Mouse (Mus musculus) limb, embryonic 10.5 days (tissue): Measurements from ENCODE around the gene Sde2. TPM values are rescaled to one million over a fixed set of nuclear protein-coding genes. Genes with fewer than 3 reads are reported as not detected.
A peak's percentile ranks its signal among the peaks of the same experiment; 100 is the strongest.

Source experiments
- DNase-seq: peaks from one replicate; pipeline ENCODE4 v3.0.0-alpha.2; 2017; ENCODE audit warnings: low spot score
- H3K27ac ChIP-seq: fragments of 300-500 bp; sonication (generic); 2 replicates; pipeline ENCODE4 v1.5.1; 2016; ENCODE audit warnings: mild to moderate bottlenecking
- H3K27me3 ChIP-seq: fragments of 300-500 bp; sonication (generic); 2 replicates; pipeline ENCODE4 v1.6.1; 2016; ENCODE audit warnings: low read depth, mild to moderate bottlenecking; ENCODE audit not compliant: poor library complexity, severe bottlenecking
- H3K36me3 ChIP-seq: fragments of 300-500 bp; sonication (generic); 2 replicates; pipeline ENCODE4 v1.6.1; 2016; ENCODE audit warnings: mild to moderate bottlenecking, moderate library complexity
- H3K4me1 ChIP-seq: fragments of 300-500 bp; sonication (generic); 2 replicates; pipeline ENCODE4 v1.6.1; 2016
- H3K4me3 ChIP-seq: fragments of 300-500 bp; sonication (generic); 2 replicates; pipeline ENCODE4 v1.5.1; 2016; ENCODE audit warnings: mild to moderate bottlenecking, moderate library complexity
- H3K9me3 ChIP-seq: fragments of 300-500 bp; sonication (generic); replicated peaks from 2 replicates; pipeline ENCODE4 v1.6.1; 2016; ENCODE audit warnings: mild to moderate bottlenecking
- WGBS: fragments of 180-500 bp; shearing (Covaris S2); methylation state at CpG from one replicate; pipeline ENCODE4 v1.1.7; 2016; 5-methylcytosine and 5-hydroxymethylcytosine counted together
- polyA plus RNA-seq: library from polyadenylated mRNA; unstranded; fragments of >200 nt; fragmentation: Nextera tagmentation; extraction: Ambion mirVana; gene quantifications from 2 replicates; pipeline ENCODE4 v1.2.1, GENCODE M21; 2016

Gene Sde2
- 46.7 and 50.8 TPM in 2 replicates for polyA plus RNA-seq

- Histone ChIP-seq H3K27ac (peak within 1 kb of the TSS; percentile 97), H3K27me3 (no peaks in the 10 kb centered on the region), H3K9me3 (no peaks in the 10 kb centered on the region), H3K36me3 (peaks cover 9% of the 10 kb centered on the region), H3K4me1 (peaks cover 50% of the 10 kb centered on the region), H3K4me3 (peak within 1 kb of the TSS; percentile 85)
- WGBS, result under 1% methylated on average over 77 of the region's 77 CpGs
- peak; percentile 100 for DNase-seq
Measured at GRCm38 (mm10) chr1:180850316-180851270, at the start of gene Sde2. TSS of gene Sde2 (plus strand) at chr1:180851127.

DNA sequence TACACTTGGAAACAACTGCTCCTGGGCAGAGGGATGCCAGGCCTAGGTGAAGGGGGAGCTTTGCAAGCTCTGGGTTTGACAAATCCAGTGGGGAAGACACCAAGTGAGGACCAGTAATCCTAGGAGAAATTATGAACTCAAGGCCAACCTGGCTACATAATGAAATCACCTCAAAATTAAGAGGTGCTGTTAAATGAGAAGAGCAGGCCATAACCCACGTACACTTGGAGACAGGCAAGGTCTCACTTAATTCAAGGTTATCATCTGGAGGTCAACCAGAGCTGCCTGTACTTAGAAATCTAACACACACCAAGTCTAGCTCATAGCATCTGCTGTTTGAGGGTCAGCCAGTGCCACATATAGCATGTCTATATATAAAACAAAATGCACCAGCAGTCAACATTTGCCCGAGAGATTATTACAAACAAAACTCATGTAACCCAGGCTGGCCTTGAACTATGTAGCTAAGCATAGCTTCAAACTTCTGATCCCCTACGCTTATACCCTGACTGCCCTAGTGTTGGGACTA is 49.4 kb upstream of the Sde2 start:
- Histone ChIP-seq H3K4me3 (no peak overlapping the region), H3K27ac (no peak overlapping the region), H3K9me3 (no peaks in the 10 kb centered on the region), H3K4me1 (no peaks in the 10 kb centered on the region), H3K27me3 (no peaks in the 10 kb centered on the region), H3K36me3 (peaks cover 64% of the 10 kb centered on the region)
- WGBS, result 86% methylated on average over 3 of the region's 3 CpGs
- no peak for DNase-seq

DNA sequence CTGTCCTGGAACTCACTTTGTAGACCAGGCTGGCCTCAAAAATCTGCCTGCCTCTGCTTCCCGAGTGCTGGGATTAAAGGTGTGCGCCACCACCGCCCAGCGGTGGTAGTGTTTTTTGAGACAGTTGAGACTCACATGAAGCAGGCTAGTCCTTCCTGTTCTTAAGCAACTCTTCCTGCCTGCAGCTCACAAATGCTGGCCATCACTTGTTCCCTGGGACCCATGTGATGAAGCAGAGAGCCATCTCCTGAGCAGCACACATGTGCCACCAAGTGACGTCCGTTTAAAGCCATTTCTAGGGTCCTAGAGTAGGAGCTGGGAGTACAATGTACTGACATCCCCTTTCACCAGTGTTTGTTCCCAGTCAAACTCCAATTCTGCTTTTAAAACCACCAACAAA is 47.0 kb upstream of the Sde2 start:
- no peak for DNase-seq
- no peak overlapping the region for H3K27ac ChIP-seq
- H3K4me1 ChIP-seq, result no peaks in the 10 kb centered on the region
- H3K9me3 ChIP-seq, result no peaks in the 10 kb centered on the region
- no peak overlapping the region for H3K4me3 ChIP-seq
- 95% methylated on average over 6 of the region's 6 CpGs for WGBS
- H3K27me3 ChIP-seq, result no peaks in the 10 kb centered on the region
- H3K36me3 ChIP-seq, result peaks cover 88% of the 10 kb centered on the region

GRCm38 (mm10) chr1:180808831-180809230 is 42.1 kb upstream of the Sde2 start:
- no peak overlapping the region for H3K4me3 ChIP-seq
- no peaks in the 10 kb centered on the region for H3K9me3 ChIP-seq
- no peak overlapping the region for H3K27ac ChIP-seq
- no peak for DNase-seq
- peaks cover 8% of the 10 kb centered on the region for H3K4me1 ChIP-seq
- WGBS, result 95% methylated on average over 5 of the region's 5 CpGs
- H3K27me3 ChIP-seq, result no peaks in the 10 kb centered on the region
- H3K36me3 ChIP-seq, result peaks cover 78% of the 10 kb centered on the region

GRCm38 (mm10) chr1:180810976-180811375 is 40.0 kb upstream of the Sde2 start:
- DNase-seq, result no peak
- Histone ChIP-seq H3K27me3 (no peaks in the 10 kb centered on the region), H3K4me1 (peaks cover 21% of the 10 kb centered on the region), H3K36me3 (peaks cover 56% of the 10 kb centered on the region), H3K4me3 (peak overlapping the region; percentile 96), H3K27ac (no peak overlapping the region), H3K9me3 (no peaks in the 10 kb centered on the region)
- WGBS, result 88% methylated on average over 7 of the region's 7 CpGs

GRCm38 (mm10) chr1:180811596-180812462 is 39.1 kb upstream of the Sde2 start:
- no peak for DNase-seq
- H3K9me3 ChIP-seq, result no peaks in the 10 kb centered on the region
- H3K4me3 ChIP-seq, result peak overlapping the region; percentile 96
- peak overlapping the region; percentile 100 for H3K27ac ChIP-seq
- H3K36me3 ChIP-seq, result peaks cover 48% of the 10 kb centered on the region
- no peaks in the 10 kb centered on the region for H3K27me3 ChIP-seq
- WGBS, result 8% methylated on average over 27 of the region's 27 CpGs
- peaks cover 21% of the 10 kb centered on the region for H3K4me1 ChIP-seq

- Histone ChIP-seq H3K4me3 (peak overlapping the region; percentile 96), H3K27me3 (no peaks in the 10 kb centered on the region), H3K4me1 (peaks cover 21% of the 10 kb centered on the region), H3K27ac (peak overlapping the region; percentile 100), H3K9me3 (no peaks in the 10 kb centered on the region), H3K36me3 (peaks cover 39% of the 10 kb centered on the region)
- under 1% methylated on average over 71 of the region's 71 CpGs for WGBS
- DNase-seq, result peak; percentile 77
Measured at GRCm38 (mm10) chr1:180812463-180813408, 38.2 kb upstream of the Sde2 start.

GRCm38 (mm10) chr1:180813409-180813884 is 37.5 kb upstream of the Sde2 start:
- Histone ChIP-seq H3K4me1 (peaks cover 21% of the 10 kb centered on the region), H3K27ac (peak overlapping the region; percentile 100), H3K27me3 (no peaks in the 10 kb centered on the region), H3K36me3 (peaks cover 39% of the 10 kb centered on the region), H3K4me3 (peak overlapping the region; percentile 96), H3K9me3 (no peaks in the 10 kb centered on the region)
- DNase-seq, result peak; percentile 99
- WGBS, result 1% methylated on average over 53 of the region's 65 CpGs

DNA sequence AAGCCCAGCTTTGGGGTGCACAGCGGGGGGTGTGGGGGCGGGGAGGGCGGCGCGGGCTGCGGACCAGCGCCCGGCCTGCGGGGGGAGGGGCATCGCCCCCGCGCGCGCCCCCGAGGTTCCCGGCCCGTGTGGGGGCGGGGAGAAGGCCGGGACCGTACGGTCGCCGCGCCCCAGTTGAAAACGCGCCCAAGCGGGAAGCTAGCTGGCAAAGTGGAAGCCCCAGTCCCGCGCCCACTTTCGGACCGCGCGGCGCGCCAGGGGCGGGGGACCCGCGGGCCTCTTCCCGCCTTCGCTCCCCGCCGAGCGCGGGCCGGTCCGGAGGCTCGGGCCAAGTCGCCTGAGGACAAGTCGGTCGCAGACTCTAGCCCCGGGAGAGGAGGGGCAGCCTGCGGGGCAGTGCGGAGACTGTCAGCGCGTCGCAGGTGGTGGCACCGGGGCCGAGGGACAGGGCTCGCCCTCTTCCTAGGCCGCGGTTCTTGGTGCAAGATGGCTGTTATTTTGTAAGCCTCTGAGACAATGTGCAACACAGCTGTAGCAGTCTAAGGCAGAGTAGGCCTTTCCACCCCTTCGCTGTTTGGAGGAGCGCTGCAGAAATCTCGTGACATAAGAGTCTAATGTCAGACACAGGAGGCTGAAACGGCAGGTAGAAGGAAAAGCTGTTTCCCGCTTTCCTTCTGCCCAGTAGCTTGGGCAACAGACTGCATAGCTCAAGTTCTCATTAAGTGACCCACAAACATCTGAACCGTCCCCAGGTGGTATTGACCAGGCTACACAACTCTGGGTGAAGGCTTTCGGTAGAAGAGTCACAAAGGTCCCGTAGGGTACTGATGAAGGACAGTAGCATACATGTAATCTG is 36.8 kb upstream of the Sde2 start, which contains the start of gene H3f3a:
H3f3a (minus strand) TSS at position 59 of the 856 bp plus-strand sequence.
- H3K4me3 ChIP-seq, result peak within 1 kb of the TSS; percentile 96
- DNase-seq, result no peak
- peaks cover 21% of the 10 kb centered on the region for H3K4me1 ChIP-seq
- 2% methylated on average over 69 of the region's 69 CpGs for WGBS
- no peaks in the 10 kb centered on the region for H3K27me3 ChIP-seq
- peaks cover 32% of the 10 kb centered on the region for H3K36me3 ChIP-seq
- no peaks in the 10 kb centered on the region for H3K9me3 ChIP-seq
- H3K27ac ChIP-seq, result peak within 1 kb of the TSS; percentile 100

DNA sequence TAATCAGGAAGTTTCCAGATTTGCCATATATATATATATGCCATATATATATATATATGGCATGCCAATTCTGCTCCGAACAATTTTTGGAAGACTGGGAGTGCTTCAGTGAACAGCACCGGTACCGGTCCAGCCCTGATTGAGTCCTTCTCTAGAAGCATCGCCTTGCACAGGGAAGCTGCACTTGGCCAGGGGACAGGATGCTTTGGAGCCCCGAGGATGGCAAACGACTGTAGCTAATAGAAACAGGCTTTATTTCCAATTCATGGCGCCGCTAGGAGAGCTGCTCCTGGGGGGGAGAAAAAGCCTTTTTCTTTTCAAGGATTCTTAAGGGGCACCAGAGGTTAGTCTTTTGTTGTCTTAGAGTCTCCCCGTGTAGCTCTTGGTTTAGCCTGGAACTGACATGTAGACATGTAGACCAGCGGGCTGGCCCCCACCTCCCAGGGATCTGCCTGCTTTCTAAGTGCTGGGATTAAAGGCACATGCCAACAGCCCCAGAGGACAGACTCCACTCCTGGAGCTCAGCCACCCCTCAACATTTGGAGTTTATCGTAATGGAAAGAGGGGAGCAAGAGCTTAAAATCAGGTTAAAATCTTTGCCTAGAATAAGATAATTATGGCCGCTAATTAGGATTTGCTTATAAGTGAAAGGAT is 35.4 kb upstream of the Sde2 start:
- no peak overlapping the region for H3K4me3 ChIP-seq
- 75% methylated on average over 12 of the region's 12 CpGs for WGBS
- H3K9me3 ChIP-seq, result no peaks in the 10 kb centered on the region
- no peak overlapping the region for H3K27ac ChIP-seq
- peaks cover 18% of the 10 kb centered on the region for H3K36me3 ChIP-seq
- H3K27me3 ChIP-seq, result no peaks in the 10 kb centered on the region
- H3K4me1 ChIP-seq, result peaks cover 18% of the 10 kb centered on the region
- DNase-seq, result no peak

- Histone ChIP-seq H3K9me3 (no peaks in the 10 kb centered on the region), H3K27ac (no peak overlapping the region), H3K4me1 (peaks cover 14% of the 10 kb centered on the region), H3K27me3 (no peaks in the 10 kb centered on the region), H3K36me3 (0 out of 2 replicates have a peak, but pooled peaks cover 7% of the 10 kb centered on the region), H3K4me3 (no peak overlapping the region)
- 69% methylated on average over 2 of the region's 2 CpGs for WGBS
- no peak for DNase-seq
Measured at GRCm38 (mm10) chr1:180818000-180818399, 32.9 kb upstream of the Sde2 start.
